Mouse (Mus musculus): ENCODE results near the gene Tbc1d22a.

Tbc1d22a gene

GRCm38 (mm10) chr15:86231170-86231569 is 16.9 kb downstream of the Tbc1d22a start:
- ATAC-seq (ENCODE audit: insufficient number of reproducible peaks, low FRiP score, low TSS enrichment) = no peak

DNA sequence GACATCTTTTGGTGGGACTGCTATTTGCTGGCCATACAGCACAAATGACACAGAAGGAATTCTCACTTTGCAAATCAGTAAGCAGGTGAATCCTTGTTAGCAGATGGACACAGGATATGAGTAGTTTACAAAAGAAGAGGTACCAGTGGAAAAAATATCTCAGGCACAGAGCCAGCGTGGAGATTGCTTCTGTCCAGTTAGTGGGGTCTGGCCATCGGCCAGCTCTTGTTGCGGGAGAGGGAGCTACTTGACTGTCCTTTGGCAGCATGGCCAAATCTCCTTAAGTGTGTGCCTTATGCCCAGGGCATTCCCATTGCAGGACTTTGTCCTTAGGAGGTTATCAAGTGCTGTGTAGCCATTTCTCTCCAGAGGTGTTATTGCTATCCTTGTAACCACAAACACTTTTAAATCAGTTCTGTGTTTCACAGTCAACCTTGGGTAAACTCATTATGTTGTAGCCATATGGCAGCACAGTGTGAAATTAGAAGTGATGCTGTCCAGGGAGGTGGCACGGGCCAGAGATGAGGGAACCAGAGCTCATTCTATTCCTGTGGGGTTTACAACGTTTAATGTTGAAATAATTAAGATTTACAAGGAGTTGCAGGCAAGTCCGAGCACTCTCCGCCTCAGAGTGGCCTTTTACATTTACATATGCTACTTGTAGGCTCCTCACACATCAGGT is 17.7 kb downstream of the Tbc1d22a start:
- peak; percentile 61 for ATAC-seq (ENCODE audit: insufficient number of reproducible peaks, low FRiP score, low TSS enrichment)

- no peak for ATAC-seq (ENCODE audit: insufficient number of reproducible peaks, low FRiP score, low TSS enrichment)
These were observed 19.7 kb downstream of the Tbc1d22a start for GRCm38 (mm10) chr15:86234001-86234400.

- peak; percentile 23; the same call in 1 of the 2 replicates for ATAC-seq (ENCODE audit: insufficient number of reproducible peaks, low FRiP score, low TSS enrichment)
These were observed 20.5 kb downstream of the Tbc1d22a start for GRCm38 (mm10) chr15:86234517-86235441.

GRCm38 (mm10) chr15:86236252-86236651 is 22.0 kb downstream of the Tbc1d22a start:
- no peak for ATAC-seq (ENCODE audit: insufficient number of reproducible peaks, low FRiP score, low TSS enrichment)

GRCm38 (mm10) chr15:86238076-86238475 is 23.8 kb downstream of the Tbc1d22a start:
- ATAC-seq (ENCODE audit: insufficient number of reproducible peaks, low FRiP score, low TSS enrichment) = no peak

GRCm38 (mm10) chr15:86239068-86239467 is 24.8 kb downstream of the Tbc1d22a start:
- ATAC-seq (ENCODE audit: insufficient number of reproducible peaks, low FRiP score, low TSS enrichment) = no peak

DNA sequence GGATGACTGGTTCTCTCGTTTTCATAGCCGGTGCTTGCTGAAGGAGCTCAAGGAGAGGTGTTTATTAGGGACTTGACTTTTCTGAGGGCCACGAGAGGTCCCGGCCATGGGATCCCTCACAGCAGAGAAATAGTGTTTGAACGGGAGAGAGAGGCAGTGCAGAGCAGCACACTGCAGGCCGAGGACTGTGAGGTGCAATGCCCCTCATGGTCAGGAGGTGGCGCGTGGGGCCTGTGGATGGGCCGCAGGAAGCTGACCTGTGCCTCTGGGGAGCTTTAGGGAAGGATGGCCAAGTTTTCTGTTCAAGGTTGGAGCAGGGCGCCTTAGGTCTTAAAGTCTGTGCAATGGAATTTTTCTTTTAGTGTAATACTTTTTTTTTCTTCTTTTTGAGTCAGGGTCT is 25.5 kb downstream of the Tbc1d22a start:
- ATAC-seq (ENCODE audit: insufficient number of reproducible peaks, low FRiP score, low TSS enrichment) = no peak

- no peak; the same call in 1 of the 2 replicates for ATAC-seq (ENCODE audit: insufficient number of reproducible peaks, low FRiP score, low TSS enrichment)
These were observed 29.4 kb downstream of the Tbc1d22a start for GRCm38 (mm10) chr15:86243708-86244107.

GRCm38 (mm10) chr15:86244380-86244779 is 30.1 kb downstream of the Tbc1d22a start:
- ATAC-seq (ENCODE audit: insufficient number of reproducible peaks, low FRiP score, low TSS enrichment) = no peak

DNA sequence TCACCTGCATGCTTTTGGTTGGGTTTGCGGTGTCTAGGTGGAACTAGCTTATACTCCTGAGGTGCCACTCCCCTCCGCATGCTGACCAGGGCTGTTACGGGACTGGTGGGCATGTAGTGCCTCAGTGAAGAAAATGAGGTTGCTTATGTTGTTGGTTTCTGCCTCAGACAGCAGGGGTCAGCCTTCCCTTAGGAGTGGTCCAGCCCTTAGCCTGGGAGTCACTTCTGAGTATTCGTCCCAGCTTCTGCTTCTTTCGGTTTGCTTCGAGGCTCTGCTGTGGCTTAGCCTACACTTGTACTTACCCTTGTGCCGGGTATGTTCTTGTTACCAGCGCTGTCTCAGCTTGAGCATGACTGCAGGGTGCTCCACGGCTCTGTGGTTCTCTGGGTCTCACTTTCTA is 36.0 kb downstream of the Tbc1d22a start:
- peak; percentile 74 for ATAC-seq (ENCODE audit: insufficient number of reproducible peaks, low FRiP score, low TSS enrichment)

DNA sequence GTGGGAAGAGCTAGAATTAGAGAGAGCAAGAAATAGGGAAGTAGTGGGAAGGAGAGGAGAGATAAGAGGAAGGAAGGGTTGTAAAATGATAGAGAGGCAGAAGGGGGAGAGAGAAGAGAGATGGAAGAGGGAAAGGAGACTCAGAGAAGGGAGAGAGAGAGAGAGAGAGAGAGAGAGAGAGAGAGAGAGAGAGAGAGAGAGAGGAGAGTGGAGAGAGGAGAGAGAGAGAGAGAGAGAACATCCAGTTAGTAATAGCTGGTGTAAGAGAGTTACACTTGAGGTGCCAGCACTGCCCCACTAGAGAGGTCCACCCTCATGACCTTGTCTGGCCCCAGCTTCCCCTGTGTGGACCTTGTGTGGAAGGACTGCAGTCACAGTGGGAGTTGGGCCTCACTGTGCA is 37.9 kb downstream of the Tbc1d22a start:
- no peak for ATAC-seq (ENCODE audit: insufficient number of reproducible peaks, low FRiP score, low TSS enrichment)

DNA sequence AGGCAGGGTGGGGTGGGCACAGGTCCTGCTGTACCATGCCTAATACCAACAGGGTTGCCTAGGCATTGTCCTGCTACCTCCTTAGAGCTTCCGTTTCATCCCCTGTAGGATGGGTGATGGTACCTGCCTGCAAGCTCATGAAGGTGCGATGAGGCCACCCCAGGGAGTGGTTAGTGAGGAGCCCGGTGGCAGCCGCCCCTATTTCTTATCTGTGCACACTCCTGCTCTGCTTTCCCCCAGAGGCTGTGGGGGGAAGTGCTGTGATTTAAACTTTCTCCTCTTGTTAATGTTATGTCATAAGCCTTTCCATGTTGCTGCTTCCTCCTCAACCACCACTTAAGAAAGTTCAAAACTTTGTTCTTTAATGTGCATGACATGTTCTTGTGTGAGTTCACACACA is 38.4 kb downstream of the Tbc1d22a start:
- ATAC-seq (ENCODE audit: insufficient number of reproducible peaks, low FRiP score, low TSS enrichment) = no peak

DNA sequence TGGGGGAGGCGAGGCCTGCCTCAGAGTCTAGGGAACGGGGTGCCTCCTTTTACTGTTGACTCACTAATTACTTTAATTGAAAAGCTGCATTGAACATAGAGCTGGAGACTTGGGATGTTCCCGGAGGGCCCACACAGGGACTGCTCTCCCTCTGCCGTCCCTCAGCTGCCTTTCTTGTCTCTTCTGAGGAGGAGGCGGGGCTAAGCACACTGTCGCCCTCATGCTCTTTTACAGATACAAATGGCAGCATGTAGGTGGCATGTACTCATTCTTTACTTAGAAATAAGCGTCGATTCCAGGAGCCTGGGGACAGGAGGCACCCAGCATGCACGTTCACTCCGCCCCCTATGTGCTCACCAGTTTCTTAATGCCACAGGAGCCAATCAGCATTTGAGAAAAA is 39.2 kb downstream of the Tbc1d22a start:
- no peak for ATAC-seq (ENCODE audit: insufficient number of reproducible peaks, low FRiP score, low TSS enrichment)

GRCm38 (mm10) chr15:86256201-86256600 is 41.9 kb downstream of the Tbc1d22a start:
- no peak for ATAC-seq (ENCODE audit: insufficient number of reproducible peaks, low FRiP score, low TSS enrichment)

DNA sequence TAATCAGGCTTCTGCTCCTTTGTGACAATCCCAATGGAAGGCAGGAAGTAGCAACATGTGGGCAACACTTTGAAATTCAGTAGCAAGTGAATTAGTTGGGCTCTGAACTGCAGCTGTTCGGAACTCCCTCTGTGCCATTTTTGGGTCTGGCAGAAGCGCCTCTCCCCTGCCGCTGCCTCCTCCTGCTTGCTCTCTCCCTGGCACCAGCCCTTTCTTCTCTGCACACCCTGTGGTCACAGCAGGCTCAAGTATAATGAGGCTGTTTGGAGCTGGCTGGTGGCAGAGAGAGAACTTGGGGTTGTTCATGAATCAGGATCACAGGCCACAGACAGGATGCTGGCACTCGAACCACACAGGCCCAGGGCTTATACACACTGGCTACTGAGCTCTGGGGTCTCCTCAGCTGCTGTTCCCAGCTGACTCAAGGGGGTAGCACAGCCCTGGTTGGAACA is 42.5 kb downstream of the Tbc1d22a start:
- no peak for ATAC-seq (ENCODE audit: insufficient number of reproducible peaks, low FRiP score, low TSS enrichment)

DNA sequence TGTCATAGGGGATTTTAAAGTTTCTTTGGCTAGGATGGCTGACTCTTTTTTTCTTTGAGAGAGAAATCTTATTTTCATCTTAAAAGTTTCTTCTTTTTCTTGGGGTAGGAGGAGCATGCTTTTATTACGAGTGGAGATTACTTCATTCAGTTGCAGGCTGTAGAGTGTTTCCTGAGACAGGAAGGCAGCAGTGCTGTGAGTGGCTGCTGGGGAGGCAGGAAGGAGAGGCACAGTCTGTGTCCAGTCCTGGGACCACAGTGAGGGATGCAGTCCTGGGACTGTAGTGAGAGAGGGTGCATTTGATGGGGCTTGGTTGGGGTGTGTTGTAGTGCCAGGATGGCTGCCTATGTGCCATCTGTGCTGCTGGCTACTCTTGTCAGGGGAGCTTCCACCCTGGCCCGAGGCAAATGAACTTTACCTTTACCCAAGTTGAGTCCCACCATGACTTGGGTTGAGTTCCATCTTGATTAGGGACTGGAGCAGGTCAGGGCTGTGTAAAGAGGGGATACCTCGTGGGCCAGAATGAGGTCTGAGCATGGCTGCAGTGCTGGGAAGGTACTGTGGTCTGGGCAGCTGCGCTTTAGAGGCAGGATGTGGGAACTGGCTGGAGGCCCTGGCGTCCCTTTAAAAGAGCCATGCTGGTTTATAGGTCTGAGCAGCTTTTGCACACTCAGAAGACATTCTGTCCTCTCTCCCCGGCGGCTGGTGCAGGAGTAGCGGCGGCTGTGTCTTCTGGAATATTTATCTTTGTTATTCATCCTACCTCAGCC is 43.8 kb downstream of the Tbc1d22a start:
- ATAC-seq (ENCODE audit: insufficient number of reproducible peaks, low FRiP score, low TSS enrichment) = no peak

DNA sequence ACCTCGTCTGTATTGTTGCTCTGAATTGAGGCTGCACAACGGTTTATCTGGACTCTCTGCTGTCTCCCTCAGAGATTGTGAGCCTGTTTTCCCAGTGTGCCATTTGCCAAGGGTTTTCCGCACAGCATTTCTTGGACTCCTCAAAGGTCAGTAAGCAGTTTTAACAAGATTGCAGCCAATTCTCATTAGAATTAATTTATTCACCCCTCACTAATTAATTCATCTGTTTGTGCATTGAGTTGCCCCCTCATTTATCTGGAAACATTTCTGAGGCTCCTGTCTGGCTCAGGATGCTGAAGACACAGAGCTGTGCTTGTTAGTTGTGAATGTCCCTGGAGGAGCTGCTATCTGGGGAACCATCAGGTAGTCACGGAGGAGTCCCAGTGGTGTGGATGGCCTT is 45.0 kb downstream of the Tbc1d22a start:
- ATAC-seq (ENCODE audit: insufficient number of reproducible peaks, low FRiP score, low TSS enrichment) = no peak

DNA sequence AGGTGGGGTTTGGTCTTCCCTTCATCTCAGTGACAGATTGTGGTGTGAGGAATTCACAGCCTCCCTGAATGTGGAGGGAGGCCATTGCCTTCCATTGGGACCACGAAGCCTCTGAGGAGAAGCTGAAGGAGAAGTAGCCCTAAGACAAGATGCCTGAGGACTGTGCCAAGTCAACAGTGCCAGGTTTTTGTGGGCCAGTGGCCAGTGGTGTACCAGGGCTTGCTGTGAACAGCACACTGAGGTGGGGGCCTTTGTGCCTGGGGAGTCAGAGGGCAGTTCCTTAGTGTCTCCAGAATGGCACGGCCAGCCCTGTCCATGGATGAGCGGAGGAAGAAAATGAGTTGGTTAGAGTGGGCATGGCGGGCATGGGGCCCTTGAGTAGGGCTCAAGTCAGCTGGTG is 45.9 kb downstream of the Tbc1d22a start:
- ATAC-seq (ENCODE audit: insufficient number of reproducible peaks, low FRiP score, low TSS enrichment) = no peak

GRCm38 (mm10) chr15:86264389-86264788 is 50.1 kb downstream of the Tbc1d22a start:
- ATAC-seq (ENCODE audit: insufficient number of reproducible peaks, low FRiP score, low TSS enrichment) = no peak

DNA sequence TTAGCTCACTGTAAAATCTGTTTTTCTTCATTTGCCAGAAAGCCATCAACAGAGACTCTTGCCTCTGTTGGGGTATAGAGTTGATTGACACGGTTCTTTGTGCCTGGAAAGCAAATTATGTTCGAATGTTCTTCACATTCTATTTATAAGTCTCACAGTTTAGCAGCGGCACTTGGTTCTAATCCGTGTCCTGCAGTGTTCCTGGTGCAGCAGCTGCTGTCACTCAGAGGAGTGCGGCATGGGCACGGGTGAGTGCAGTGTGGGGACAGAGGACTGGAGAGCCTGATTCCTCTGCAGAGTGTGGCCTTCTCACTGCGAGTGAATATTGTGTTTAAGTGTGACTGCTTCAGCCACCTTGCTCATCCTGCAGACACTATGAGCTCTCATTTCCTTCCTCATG is 50.5 kb downstream of the Tbc1d22a start:
- ATAC-seq (ENCODE audit: insufficient number of reproducible peaks, low FRiP score, low TSS enrichment) = no peak

All from cerebellum, adult (tissue).